In the genomic region with DNA sequence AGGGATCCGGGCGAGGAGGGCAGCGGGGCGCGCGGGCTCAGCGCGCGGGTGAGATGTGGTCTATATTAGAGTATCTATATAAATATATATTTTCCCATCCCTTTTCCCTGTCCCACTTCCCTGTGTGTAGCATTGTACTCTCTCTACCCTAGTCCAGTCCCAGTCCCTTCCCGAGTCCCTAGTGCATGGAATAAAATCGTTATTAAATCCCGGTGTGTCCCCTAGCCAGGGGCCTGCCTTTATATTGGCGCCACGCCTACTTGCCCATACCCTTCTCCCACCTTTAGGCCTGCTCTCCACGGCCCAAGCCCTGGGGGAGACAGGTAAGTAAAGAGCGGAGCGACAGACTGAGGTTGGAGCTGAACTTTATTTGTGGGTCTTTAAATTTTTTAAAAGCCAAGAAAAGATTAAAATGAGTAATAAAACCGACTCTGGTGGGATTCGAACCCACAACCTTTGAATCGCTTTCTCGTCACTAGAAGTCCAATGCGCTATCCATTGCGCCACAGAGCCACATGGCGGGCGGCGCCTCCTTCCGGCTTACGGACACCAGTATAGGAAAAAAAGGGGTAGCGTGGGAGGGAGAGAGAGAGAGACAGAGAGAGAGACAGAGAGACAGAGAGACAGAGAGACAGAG, we compare ENCODE assay signal across 8 mouse cellular contexts. TPM values are rescaled to one million over a fixed set of nuclear protein-coding genes. Genes with fewer than 3 reads are reported as not detected.
DNase-seq lines count a peak whose midpoint lies in the region; TF ChIP-seq lines count a peak whose summit lies in the region.

No protein-coding gene starts in this region.

- peak; percentile 78 for DNase-seq in WW6 (ENCODE audit: low read depth, low spot score)
- peak; percentile 96 to 97 for DNase-seq in cerebellum, postnatal 14 days
- DNase-seq in gastrocnemius, adult 18-20 months (ENCODE audit: low spot score) = peak; percentile 91
- DNase-seq in hindlimb bud, embryonic 11.5 days (ENCODE audit: extremely low spot score, low read depth, low spot score) = peak; percentile 94
- DNase-seq in left cerebral cortex, adult 2 months (ENCODE audit: extremely low spot score in 1 of 2, low spot score in 2 of 2) = peak; percentile 91 to 95
- DNase-seq in right cerebral cortex, postnatal 10 days (ENCODE audit: low spot score in 2 of 2) = peak; percentile 95
- peak; percentile 85 to 87 for DNase-seq in urinary bladder, postnatal 4 days (ENCODE audit: low spot score in 2 of 2)

- H3K79me2 ChIP-seq in macrophage (ENCODE audit: inconsistent target) = no peaks in the 10 kb centered on the region

- 2% methylated on average over 25 of the region's 29 CpGs for WGBS in macrophage (ENCODE audit: missing documents)

- no peaks in the 10 kb centered on the region for H3K36me3 ChIP-seq in macrophage (ENCODE audit: inconsistent target)

- intact Hi-C loops in left cerebral cortex, adult 2 months (cut with DNase I) = no loop called here

- peak overlapping the region; percentile 65 for H3K4me3 ChIP-seq in left cerebral cortex, adult 2 months
- H3K4me3 ChIP-seq in macrophage (ENCODE audit: inconsistent target) = peak overlapping the region; percentile 55

- H3K27ac ChIP-seq in left cerebral cortex, adult 2 months = peak overlapping the region; percentile 62
- H3K27ac ChIP-seq in macrophage = no peak overlapping the region

- no peak; the same call in 1 of the 2 replicates for TF ChIP-seq CTCF in left cerebral cortex, adult 2 months (IDR thresholded peaks at IDR 0.05)

RNA-seq across cellular contexts. Expression of gene 9130213A22Rik, which starts 0.8 kb away (rescaled TPM):
- total RNA-seq in gastrocnemius, adult 18-20 months (2021) = not detected
- total RNA-seq in left cerebral cortex, adult 2 months (2021) = 1 to 10 TPM; 1.3 to 1.4 TPM
- total RNA-seq in macrophage (2018; cell fraction: chromatin; rRNA removed) = 1 to 10 TPM in 1 of 26 experiments, under 1 TPM in 8, not detected in 17; 0.49 to 1.0 (median 0.62) TPM
- total RNA-seq in macrophage (2018; cell fraction: cytosol; rRNA removed) = under 1 TPM in 22 of 26 experiments, not detected in 4; 0.07 to 0.35 (median 0.14) TPM
- 1 to 10 TPM in 2 of 26 experiments, under 1 TPM in 3, not detected in 21; 0.34 to 1.6 (median 0.50) TPM for total RNA-seq in macrophage (2018; cell fraction: nucleus; rRNA removed)
- polyA plus RNA-seq in macrophage (2018) = 0.14 to 0.29 TPM in 2 of 3 replicates, not detected in the other

RNA-seq across cellular contexts. Expression of gene Aloxe3, which starts 2.5 kb away (rescaled TPM):
- total RNA-seq in gastrocnemius, adult 18-20 months (2021) = not detected
- total RNA-seq in left cerebral cortex, adult 2 months (2021) = 1 to 10 TPM; 6.5 TPM
- under 1 TPM in 13 of 26 experiments, not detected in 13; 0.16 to 0.69 (median 0.27) TPM for total RNA-seq in macrophage (2018; cell fraction: chromatin; rRNA removed)
- under 1 TPM in 12 of 26 experiments, not detected in 14; 0.03 to 0.27 (median 0.10) TPM for total RNA-seq in macrophage (2018; cell fraction: cytosol; rRNA removed)
- 1 to 10 TPM in 1 of 26 experiments, under 1 TPM in 13, not detected in 12; 0.11 to 1.5 (median 0.20) TPM for total RNA-seq in macrophage (2018; cell fraction: nucleus; rRNA removed)
- polyA plus RNA-seq in macrophage (2018) = 0.19 TPM in 1 of 3 replicates, not detected in the others

RNA-seq across cellular contexts. Expression of gene Hes7, which starts 3.0 kb away (rescaled TPM):
- total RNA-seq in gastrocnemius, adult 18-20 months (2021) = not detected
- total RNA-seq in left cerebral cortex, adult 2 months (2021) = under 1 TPM; 0.57 to 0.82 TPM
- total RNA-seq in macrophage (2018; cell fraction: chromatin; rRNA removed) = under 1 TPM in 4 of 26 experiments, not detected in 22; 0.49 to 0.63 (median 0.55) TPM
- under 1 TPM in 8 of 26 experiments, not detected in 18; 0.07 to 0.14 (median 0.09) TPM for total RNA-seq in macrophage (2018; cell fraction: cytosol; rRNA removed)
- total RNA-seq in macrophage (2018; cell fraction: nucleus; rRNA removed) = 1 to 10 TPM in 2 of 26 experiments, under 1 TPM in 3, not detected in 21; 0.26 to 1.1 (median 0.44) TPM
- not detected in 3 replicates for polyA plus RNA-seq in macrophage (2018)

RNA-seq across cellular contexts. Expression of gene Per1, which starts 28.2 kb away (rescaled TPM):
- 10 to 100 TPM; 41.9 to 72.2 TPM for total RNA-seq in gastrocnemius, adult 18-20 months (2021)
- total RNA-seq in left cerebral cortex, adult 2 months (2021) = 100 to 1,000 TPM; 114 to 185 TPM
- 100 to 1,000 TPM in 3 of 26 experiments, 10 to 100 TPM in 20, 1 to 10 TPM in 3; 2.1 to 182 (median 41.9) TPM for total RNA-seq in macrophage (2018; cell fraction: chromatin; rRNA removed)
- total RNA-seq in macrophage (2018; cell fraction: cytosol; rRNA removed) = 10 to 100 TPM in 18 of 26 experiments, 1 to 10 TPM in 8; 1.2 to 30.8 (median 12.4) TPM
- 100 to 1,000 TPM in 2 of 26 experiments, 10 to 100 TPM in 19, 1 to 10 TPM in 5; 3.2 to 114 (median 23.5) TPM for total RNA-seq in macrophage (2018; cell fraction: nucleus; rRNA removed)
- polyA plus RNA-seq in macrophage (2018) = 8.8 to 17.5 TPM (median 11.6 TPM) in 3 replicates

RNA-seq across cellular contexts. Expression of gene Alox12b, which starts 33.6 kb away (rescaled TPM):
- not detected for total RNA-seq in gastrocnemius, adult 18-20 months (2021)
- 1 to 10 TPM; 8.7 to 9.8 TPM for total RNA-seq in left cerebral cortex, adult 2 months (2021)
- not detected for total RNA-seq in macrophage (2018; cell fraction: chromatin; rRNA removed)
- total RNA-seq in macrophage (2018; cell fraction: cytosol; rRNA removed) = not detected
- not detected for total RNA-seq in macrophage (2018; cell fraction: nucleus; rRNA removed)
- polyA plus RNA-seq in macrophage (2018) = not detected in 3 replicates

Comparison
In these comparisons a context has a peak if more than half of its experiments do, and no peak if none do; other contexts are left out.
1. RNA of gene Aloxe3, which starts 2.5 kb away (total RNA-seq): 6.5 TPM in left cerebral cortex, adult 2 months; not detected in gastrocnemius, adult 18-20 months; every median in the first group is over 4 times any median in the second.
2. Peak in every context shown above with its lines, with median percentiles within 50 percentile points of each other: DNase-seq.